Mouse (Mus musculus) adrenal gland, adult 2 months (tissue): ENCODE measurements at regions not wholly inside any gene's neighbourhood (a gene's known extent, or its start where the extent isn't known, plus 50 kb on each side); places are given as distances from the start of the nearest gene placed in this dataset.

Source experiments
- DNase-seq: peaks from one replicate; pipeline ENCODE4 v3.0.0; 2021

DNA sequence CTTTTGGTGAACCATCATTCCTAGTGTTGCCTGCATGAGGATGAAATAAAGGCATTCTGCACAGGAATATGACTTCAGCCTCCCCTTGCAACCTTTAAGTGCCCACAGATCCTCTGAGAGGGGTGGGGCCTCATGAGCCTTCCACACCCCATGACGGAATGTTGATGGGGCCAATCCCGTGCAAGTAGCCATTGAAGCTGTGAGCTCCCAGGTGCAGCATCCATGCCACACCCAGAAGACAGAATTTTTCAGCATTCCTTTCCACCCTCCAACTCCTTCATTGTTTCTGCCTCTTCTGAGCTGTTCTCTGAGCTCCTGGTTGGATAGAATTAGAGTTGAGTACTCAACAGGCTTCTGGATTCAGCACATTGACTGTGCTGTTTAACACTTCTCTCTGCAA is 174.6 kb upstream of the Srrm4 start:
- no peak for DNase-seq

DNA sequence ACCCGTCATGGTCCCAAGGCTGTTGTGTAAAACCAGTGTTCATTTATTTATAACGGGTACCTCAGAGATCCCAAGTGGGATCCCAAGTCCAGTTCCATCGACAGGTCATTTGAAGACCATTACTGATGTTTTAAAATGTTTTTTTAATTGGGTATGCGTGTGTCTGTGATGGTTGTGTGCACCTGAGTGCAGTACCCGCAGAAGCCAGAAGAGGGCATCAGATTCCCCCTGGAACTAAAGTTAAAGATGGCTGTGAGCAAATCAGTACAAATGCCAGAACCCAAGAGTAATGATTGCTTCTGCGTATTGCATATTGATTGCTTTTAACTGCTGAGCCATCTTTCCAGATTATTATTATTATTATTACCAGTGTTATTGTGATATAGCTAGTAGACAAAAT is 169.7 kb upstream of the Srrm4 start:
- DNase-seq: no peak

DNA sequence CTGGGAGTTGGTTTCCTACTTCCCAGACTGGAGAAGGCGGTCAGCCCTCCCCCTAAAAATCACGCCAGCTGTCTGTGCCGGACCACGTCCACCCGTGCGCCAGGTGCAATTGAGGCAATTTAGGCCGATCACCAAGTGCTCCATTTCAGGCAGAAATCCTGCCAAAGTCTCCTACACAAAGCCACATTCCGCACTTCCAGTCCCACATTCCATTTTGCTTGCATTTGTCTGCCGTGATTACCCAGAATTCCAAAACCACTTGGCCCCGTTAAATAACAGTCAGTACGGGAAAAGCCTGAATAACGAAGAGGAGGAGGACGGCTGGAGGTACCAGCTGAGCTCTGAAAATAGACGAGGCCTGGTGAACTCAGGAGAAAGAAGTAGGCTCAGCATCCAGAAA is 167.1 kb upstream of the Srrm4 start:
- no peak for DNase-seq

DNA sequence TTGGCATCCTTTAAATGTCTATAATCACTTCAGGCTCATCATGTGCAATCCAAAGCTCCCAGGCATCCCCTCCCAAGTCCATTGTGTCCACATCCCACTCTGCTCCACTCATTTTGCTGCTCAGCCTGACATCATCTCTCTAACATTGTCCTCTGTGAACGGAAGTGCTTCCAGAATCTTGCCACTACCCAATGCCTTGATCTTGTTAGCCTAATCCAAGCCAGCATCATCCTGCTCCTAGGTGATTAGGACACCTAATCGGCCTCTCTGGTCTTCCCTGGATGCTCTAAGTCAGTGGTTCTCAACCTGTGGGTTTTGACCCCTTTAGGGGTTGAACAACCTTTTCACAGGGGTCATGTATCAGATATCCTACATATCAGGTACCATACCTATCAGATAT is 161.3 kb upstream of the Srrm4 start:
- no peak for DNase-seq

DNA sequence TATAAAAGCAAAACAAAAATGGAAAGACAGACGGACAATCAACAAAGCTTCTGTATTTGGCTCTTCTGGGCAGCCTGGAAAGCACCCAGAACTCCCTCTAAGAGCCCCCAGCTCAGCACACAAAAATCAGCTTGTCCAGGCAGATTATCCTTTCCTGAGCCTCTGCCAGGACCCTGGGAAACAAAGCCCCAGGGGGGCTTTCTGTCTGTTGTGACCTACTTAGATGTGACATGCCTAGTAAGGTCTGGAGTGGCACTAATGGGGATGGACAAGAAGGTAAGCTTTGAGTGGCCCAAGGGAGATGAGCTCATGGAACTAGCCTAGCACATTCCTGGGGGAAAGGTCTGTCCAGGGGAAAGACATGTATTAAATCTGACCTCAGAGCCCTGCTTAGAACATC is 160.5 kb upstream of the Srrm4 start:
- DNase-seq: no peak

DNA sequence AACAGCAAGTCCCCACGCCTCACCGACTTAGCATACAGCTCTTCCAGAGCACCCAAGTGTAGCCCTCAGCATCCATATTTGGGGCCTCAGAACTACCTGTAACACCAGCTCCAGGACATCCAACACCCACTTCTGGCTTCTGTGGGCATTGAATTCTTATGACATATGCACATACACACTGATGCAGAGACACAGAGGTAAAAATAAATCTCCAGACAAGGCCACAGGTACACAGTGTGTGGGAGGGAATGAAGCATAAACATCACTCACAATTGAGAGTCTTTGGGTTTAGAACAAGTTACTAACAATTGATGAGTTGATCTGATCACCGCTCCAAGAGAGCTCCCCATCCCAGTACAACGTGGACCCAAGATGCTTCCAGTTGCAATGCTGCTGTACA is 154.2 kb upstream of the Srrm4 start:
- no peak for DNase-seq

DNA sequence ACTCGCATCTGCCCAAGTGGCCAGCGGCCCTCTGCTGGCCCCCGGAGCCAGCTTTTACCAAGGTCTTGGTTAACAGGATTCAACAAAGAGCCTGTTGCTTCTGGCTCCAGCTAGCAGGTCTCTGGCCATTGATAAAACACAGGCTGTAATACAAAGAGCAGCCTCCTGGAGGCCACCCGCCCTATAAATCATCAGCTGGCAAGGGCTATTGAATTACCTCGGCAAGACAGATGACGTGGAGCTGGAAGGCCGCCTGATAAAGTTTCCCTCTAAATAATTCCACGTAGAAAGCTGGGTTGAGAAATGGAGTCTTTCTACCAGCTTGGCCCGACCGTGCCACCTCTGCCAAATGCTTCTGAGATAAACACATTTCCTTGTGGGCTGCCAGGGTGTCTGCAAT is 152.8 kb upstream of the Srrm4 start:
- DNase-seq: peak; percentile 89

DNA sequence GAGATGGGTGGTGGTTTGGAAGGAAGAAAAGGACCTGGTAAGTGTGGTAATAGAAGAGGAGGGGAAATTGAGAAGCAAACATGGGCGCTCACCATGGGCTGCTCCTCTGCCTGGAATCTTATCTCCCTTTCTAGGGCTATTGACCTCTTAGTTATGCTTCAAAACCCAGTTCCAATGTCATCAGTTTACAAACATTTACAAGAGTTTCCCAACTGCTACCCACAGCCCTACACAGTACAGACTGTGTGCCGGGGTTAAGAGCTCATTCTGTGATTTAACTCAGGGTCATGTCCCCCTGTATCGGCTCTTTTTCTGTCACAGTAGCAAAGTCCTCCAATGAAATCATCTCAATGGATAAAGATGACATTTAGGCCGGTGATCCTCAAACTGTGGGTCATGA is 144.0 kb upstream of the Srrm4 start:
- DNase-seq: no peak

DNA sequence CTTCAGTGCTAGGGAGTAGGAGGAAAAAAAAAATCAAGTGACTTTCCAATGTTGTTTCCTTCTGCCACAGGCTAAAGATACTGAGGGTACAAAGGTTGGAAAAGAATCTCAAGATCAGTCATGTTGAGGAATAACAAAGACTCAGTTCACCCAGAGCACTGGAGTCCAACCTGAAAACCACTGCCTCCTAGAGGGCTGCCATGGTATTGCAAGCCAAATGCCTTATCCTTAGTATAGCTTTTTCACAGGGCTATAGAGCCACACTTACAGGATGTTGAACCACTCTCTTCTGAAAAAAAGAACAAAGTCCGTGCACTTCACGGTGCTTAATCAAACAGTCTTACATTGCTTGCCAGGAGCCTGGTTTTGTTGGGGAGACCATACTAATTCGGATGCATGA is 139.9 kb upstream of the Srrm4 start:
- DNase-seq: no peak

DNA sequence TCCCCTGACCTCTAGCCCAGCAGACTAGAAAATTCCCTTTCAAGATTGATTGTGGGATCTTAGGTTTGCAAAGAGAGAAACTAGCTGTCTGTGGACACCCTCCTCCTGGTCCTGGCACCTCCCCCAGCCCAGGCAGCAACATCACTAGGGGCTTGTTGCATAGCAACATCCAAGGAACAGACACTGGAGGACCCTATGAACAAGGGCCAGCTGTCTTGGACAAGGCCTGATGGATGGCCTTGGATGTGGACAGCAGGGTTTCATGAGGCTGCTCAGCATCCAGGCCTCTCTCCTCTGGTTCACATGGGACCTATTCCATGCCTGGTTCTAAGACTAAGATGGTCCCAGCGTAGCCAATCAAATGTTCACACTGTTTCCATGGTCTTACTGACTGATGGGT is 127.6 kb upstream of the Srrm4 start:
- no peak for DNase-seq

DNA sequence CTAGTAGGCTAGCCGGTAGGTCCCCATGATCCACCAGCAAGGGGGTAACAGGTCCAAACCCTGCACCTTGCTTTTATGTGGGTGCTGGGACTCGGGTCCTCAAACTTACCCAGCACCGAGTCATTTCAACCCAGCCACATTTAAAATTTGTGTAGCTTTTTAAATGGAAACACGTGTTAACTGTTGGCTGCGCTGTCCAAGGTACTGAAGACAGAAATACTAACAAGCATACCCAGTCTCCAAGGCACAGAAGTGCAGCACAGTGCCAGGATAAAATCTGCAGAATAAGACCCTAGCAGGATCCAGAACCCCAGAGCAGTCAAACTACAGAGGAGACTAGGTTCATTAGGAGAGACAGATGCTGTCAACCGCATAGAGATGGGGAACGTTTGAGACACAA is 122.6 kb upstream of the Srrm4 start:
- DNase-seq: peak; percentile 4

DNA sequence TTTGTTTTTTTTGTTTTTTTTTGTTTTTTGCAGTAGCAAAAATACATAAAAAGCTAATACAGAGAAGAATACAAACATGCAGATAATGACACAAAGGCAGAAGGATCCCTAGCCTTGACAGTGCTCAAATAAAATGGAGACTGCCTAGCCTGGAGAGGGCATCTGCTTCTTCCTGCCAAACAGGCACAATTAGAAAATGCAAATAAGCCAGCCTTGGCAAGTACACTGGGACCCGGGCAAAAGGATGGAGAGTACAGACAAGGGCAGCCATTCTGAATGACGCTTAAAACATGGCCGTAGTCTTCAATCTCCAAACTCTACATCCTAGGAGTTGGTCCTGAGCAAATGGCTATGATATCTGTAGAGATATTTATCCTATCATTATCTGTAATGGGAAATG is 120.4 kb upstream of the Srrm4 start:
- no peak for DNase-seq

DNA sequence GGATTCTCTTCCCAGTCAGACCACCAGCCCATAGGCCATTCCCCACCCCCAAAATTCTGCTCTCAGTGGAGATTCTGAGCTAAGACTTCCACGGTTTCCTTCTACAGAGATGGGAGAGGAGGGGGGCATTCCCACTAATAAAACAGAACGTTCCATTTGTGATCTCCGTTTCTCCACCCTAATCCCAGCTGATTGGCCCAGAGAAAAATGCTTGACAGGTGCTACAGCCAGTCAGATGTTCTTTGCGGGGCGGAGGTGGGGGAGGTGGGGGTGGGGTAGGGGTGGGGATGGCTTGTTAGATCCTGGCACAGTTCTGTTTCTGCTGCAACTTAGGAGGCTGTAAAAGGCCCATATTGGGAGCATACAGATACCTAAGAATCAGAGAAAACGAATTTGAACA is 116.9 kb upstream of the Srrm4 start:
- DNase-seq: no peak

DNA sequence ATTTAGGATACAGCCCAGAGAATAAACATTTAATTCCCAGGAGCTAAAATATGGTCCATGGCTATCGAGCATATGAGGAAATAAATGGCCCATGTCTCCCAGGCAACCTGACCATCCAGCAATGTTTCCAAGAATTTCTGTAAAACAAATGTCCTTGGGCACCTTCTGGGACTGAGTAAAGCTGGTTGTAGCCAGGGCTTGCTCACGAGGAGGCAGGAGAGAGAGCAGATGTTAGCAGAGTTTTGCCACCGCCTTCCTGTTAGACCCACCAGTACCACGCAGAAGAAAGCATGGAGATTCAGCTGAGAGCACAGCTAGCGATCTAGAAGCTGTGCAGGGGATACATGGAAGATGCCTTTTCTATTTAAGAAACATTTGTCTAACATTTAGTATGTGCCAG is 70.8 kb upstream of the Srrm4 start:
- DNase-seq: no peak

DNA sequence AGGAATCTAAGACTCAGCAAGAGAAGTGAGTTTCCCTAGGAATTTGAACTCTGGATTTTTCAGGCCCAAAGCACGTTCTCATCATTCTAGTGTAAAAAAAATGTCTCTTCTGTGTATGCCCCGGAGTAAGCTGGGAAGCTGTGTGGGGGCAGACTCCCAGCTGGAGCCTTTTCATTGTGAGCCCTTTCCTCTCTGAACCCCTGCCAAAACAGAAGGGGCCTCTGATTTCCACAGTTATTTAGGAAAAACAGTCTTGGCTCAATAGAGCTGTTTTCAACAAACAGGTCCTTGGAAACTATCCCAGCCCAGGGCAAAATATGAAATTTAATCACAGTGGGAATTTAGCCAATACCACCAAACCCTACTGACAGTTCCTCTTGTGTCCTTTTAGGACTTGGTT is 70.2 kb upstream of the Srrm4 start:
- no peak for DNase-seq

DNA sequence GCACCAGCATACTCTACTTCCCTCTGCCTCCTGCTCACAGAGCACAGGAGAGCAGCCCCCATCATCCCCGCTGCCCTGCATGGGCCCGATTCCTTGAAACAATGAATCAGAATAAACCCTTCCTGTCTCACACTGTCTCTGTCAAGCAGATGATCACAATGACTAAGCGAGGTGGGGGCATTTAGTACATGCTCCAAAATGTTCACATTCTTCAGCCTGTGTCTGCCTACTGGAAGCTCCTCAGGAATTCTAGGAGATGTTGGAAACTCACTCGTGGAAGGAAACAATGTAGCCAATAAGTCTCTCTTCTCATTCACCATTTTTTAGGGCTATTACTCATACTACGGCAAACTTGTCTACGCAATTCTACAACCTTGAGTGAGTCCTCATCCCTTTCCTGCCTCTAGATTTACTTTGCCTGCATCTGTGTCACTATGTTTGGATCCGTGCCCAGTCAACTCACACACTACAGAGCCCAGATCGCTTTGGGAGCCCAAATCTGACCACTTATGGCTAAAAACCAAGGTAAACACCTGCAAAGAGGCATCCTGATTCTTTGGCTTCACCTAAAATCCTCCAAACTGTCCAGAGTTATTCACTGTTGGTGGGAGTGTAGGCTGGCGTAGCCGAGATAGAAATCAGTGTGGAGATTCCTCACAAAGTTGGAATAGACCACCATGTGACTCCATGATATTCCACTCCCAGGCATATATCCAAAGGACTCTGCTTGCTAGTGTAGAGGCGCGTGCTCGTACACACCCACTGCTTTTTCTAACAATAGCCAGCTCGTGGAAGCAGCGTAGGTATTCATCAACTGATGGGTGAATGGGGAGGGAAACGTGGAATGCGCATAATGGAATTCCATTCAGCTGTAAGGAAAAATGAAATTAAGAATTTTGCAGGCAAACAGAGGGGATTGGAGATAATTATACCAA is 63.1 kb upstream of the Srrm4 start:
- DNase-seq: peak; percentile 35
